Mouse (Mus musculus) midbrain, embryonic 13.5 days (tissue): ENCODE measurements at regions not wholly inside any gene's neighbourhood (a gene's known extent, or its start where the extent isn't known, plus 50 kb on each side); places are given as distances from the start of the nearest gene placed in this dataset.

Source experiments
- ATAC-seq: fragments of 200-750 bp; cut with Nextera tagmentation; 2 replicates; pipeline ENCODE4 v1.8.0; 2017; ENCODE audit warnings: mild to moderate bottlenecking, moderate TSS enrichment, moderate library complexity
- H3K27ac ChIP-seq: fragments of 300-500 bp; sonication (generic); 2 replicates; pipeline ENCODE4 v1.5.1; 2015; ENCODE audit warnings: inconsistent platforms, mild to moderate bottlenecking, moderate library complexity
- H3K27me3 ChIP-seq: fragments of 300-500 bp; sonication (generic); 2 replicates; pipeline ENCODE4 v1.6.1; 2015; ENCODE audit warnings: mild to moderate bottlenecking, inconsistent platforms
- H3K36me3 ChIP-seq: fragments of 300-500 bp; sonication (generic); 2 replicates; pipeline ENCODE4 v1.6.1; 2015; ENCODE audit warnings: mild to moderate bottlenecking, inconsistent platforms
- H3K4me1 ChIP-seq: fragments of 300-500 bp; sonication (generic); replicated peaks from 2 replicates; pipeline ENCODE4 v1.6.1; 2015; ENCODE audit warnings: inconsistent platforms
- H3K4me2 ChIP-seq: fragments of 300-500 bp; sonication (generic); replicated peaks from 2 replicates; pipeline ENCODE4 v1.6.1; 2015; ENCODE audit warnings: moderate library complexity, mild to moderate bottlenecking, inconsistent platforms
- H3K4me3 ChIP-seq: fragments of 300-500 bp; sonication (generic); replicated peaks from 2 replicates; pipeline ENCODE4 v1.5.1; 2015; ENCODE audit warnings: mild to moderate bottlenecking, inconsistent platforms
- H3K9ac ChIP-seq: fragments of 300-500 bp; sonication (generic); replicated peaks from 2 replicates; pipeline ENCODE4 v1.6.1; 2015; ENCODE audit warnings: mild to moderate bottlenecking, inconsistent platforms
- H3K9me3 ChIP-seq: fragments of 300-500 bp; sonication (generic); 2 replicates; pipeline ENCODE4 v1.6.1; 2016; ENCODE audit warnings: mild to moderate bottlenecking, inconsistent platforms
- WGBS: fragments of 180-500 bp; shearing (Covaris S2); methylation state at CpG from one replicate; pipeline ENCODE4 v1.1.7; 2015; 5-methylcytosine and 5-hydroxymethylcytosine counted together

GRCm38 (mm10) chr2:84246562-84246961 lies 178.6 kb downstream of the Calcrl start:
- Histone ChIP-seq H3K4me1 (0 out of 2 replicates have a peak, but pooled peaks cover 5% of the 10 kb centered on the region), H3K4me3 (no peak overlapping the region), H3K9me3 (no peaks in the 10 kb centered on the region), H3K27ac (no peak overlapping the region), H3K9ac (no peak overlapping the region), H3K36me3 (no peaks in the 10 kb centered on the region), H3K4me2 (no peak overlapping the region), H3K27me3 (no peaks in the 10 kb centered on the region)
- WGBS, result 73% methylated on average over 2 of the region's 2 CpGs
- ATAC-seq, result no peak

- 87% methylated on average over 3 of the region's 3 CpGs for WGBS
- Histone ChIP-seq H3K9me3 (no peaks in the 10 kb centered on the region), H3K27ac (no peak overlapping the region), H3K4me3 (no peak overlapping the region), H3K4me1 (no peaks in the 10 kb centered on the region), H3K27me3 (no peaks in the 10 kb centered on the region), H3K36me3 (no peaks in the 10 kb centered on the region), H3K4me2 (no peak overlapping the region), H3K9ac (no peak overlapping the region)
- no peak for ATAC-seq
These were observed 177.0 kb downstream of the Calcrl start for GRCm38 (mm10) chr2:84248169-84248568.

GRCm38 (mm10) chr2:84249871-84250270 lies 175.3 kb downstream of the Calcrl start:
- Histone ChIP-seq H3K36me3 (no peaks in the 10 kb centered on the region), H3K9me3 (no peaks in the 10 kb centered on the region), H3K4me1 (no peaks in the 10 kb centered on the region), H3K4me2 (no peak overlapping the region), H3K4me3 (no peak overlapping the region), H3K27me3 (no peaks in the 10 kb centered on the region), H3K27ac (no peak overlapping the region), H3K9ac (no peak overlapping the region)
- ATAC-seq, result no peak
- 69% methylated on average over 3 of the region's 3 CpGs for WGBS

GRCm38 (mm10) chr2:84252076-84252475 lies 173.1 kb downstream of the Calcrl start:
- no peak for ATAC-seq
- Histone ChIP-seq H3K36me3 (no peaks in the 10 kb centered on the region), H3K27me3 (no peaks in the 10 kb centered on the region), H3K9ac (no peak overlapping the region), H3K27ac (no peak overlapping the region), H3K4me3 (no peak overlapping the region), H3K4me2 (no peak overlapping the region), H3K9me3 (no peaks in the 10 kb centered on the region), H3K4me1 (no peaks in the 10 kb centered on the region)
- 91% methylated on average over 1 of the region's 1 CpGs for WGBS

GRCm38 (mm10) chr2:84258339-84259006 lies 166.7 kb downstream of the Calcrl start:
- Histone ChIP-seq H3K36me3 (no peaks in the 10 kb centered on the region), H3K27me3 (no peaks in the 10 kb centered on the region), H3K9ac (no peak overlapping the region), H3K4me1 (no peaks in the 10 kb centered on the region), H3K9me3 (no peaks in the 10 kb centered on the region), H3K27ac (no peak overlapping the region), H3K4me2 (no peak overlapping the region), H3K4me3 (no peak overlapping the region)
- WGBS, result 98% methylated on average over 2 of the region's 2 CpGs
- ATAC-seq, result no peak

DNA sequence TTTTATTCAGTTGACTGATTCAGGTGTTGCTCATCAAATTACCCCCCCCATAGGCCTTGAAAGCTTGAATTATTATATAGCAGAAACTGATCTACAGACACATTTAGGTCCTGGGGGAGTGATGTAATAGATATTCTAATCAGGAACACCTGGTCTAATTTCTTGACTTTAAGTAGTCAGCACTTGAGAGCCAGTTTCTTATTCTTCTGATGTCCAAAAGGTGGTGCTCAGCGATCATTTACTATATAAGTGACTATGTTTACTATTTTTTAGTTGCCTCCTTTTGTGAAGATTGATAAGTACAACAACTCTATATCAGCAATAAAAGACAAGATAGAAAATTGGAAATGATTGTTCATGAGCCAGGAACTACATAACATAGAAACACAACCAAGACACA lies 166.0 kb downstream of the Calcrl start:
- no peaks in the 10 kb centered on the region for H3K4me1 ChIP-seq
- no peak overlapping the region for H3K4me2 ChIP-seq
- H3K27ac ChIP-seq, result no peak overlapping the region
- no peak overlapping the region for H3K9ac ChIP-seq
- H3K9me3 ChIP-seq, result no peaks in the 10 kb centered on the region
- ATAC-seq, result no peak
- no peaks in the 10 kb centered on the region for H3K36me3 ChIP-seq
- H3K4me3 ChIP-seq, result no peak overlapping the region
- no peaks in the 10 kb centered on the region for H3K27me3 ChIP-seq
- WGBS, result 91% methylated on average over 1 of the region's 1 CpGs

DNA sequence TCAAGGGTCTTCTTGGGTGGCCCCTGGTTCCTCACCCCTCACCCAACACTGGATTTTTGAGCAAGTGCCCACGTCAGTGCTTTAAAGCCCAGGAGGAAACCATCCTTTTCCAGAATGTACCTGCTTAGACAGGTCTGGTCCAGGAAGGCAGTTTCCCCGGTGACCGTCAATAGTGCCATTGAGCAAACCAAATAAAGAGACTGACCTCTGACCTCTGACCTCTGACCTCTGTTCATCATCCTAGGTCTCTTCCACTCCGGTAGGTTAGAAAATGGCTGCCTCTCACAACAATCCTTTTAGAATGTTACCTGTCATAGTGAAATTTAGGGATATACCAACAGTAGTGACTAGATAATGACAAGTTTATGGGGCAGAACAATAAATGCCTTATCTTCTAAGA lies 164.5 kb downstream of the Calcrl start:
- Histone ChIP-seq H3K27me3 (no peaks in the 10 kb centered on the region), H3K27ac (no peak overlapping the region), H3K4me3 (no peak overlapping the region), H3K9me3 (no peaks in the 10 kb centered on the region), H3K9ac (no peak overlapping the region), H3K4me1 (no peaks in the 10 kb centered on the region), H3K4me2 (no peak overlapping the region), H3K36me3 (no peaks in the 10 kb centered on the region)
- no peak for ATAC-seq
- 46% methylated on average over 4 of the region's 4 CpGs for WGBS

GRCm38 (mm10) chr2:84261481-84261880 lies 163.7 kb downstream of the Calcrl start:
- 88% methylated on average over 5 of the region's 5 CpGs for WGBS

DNA sequence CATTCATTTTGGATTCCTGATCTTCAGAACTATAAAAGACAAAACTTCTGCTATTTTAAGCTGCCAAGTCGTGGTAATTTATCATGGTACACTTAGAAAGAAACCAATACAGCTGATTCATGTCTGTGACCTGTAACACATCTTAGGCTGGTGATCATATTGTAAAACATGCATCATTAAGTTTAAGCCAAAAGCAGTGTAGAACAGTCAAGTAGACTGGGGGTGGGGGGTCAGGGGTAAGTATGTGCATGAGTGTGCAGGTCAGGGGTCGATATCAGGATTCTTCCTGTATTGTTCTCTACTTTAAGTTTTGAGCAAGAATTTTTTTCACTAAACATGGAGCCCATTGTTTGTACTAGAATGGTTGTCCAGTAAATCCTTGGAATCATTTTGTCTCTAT lies 160.7 kb downstream of the Calcrl start:
- no peaks in the 10 kb centered on the region for H3K27me3 ChIP-seq
- no peak overlapping the region for H3K4me2 ChIP-seq
- H3K4me1 ChIP-seq, result no peaks in the 10 kb centered on the region
- H3K9ac ChIP-seq, result no peak overlapping the region
- WGBS, result 70% methylated on average over 2 of the region's 2 CpGs
- ATAC-seq, result no peak
- no peaks in the 10 kb centered on the region for H3K9me3 ChIP-seq
- H3K4me3 ChIP-seq, result no peak overlapping the region
- no peak overlapping the region for H3K27ac ChIP-seq
- H3K36me3 ChIP-seq, result no peaks in the 10 kb centered on the region

More at GRCm38 (mm10) chr2:84261481-84261880, 163.7 kb downstream of the Calcrl start:
- H3K4me2 ChIP-seq, result no peak overlapping the region
- H3K4me1 ChIP-seq, result no peaks in the 10 kb centered on the region
- H3K9me3 ChIP-seq, result no peaks in the 10 kb centered on the region
- no peak for ATAC-seq
- H3K36me3 ChIP-seq, result no peaks in the 10 kb centered on the region
- no peak overlapping the region for H3K27ac ChIP-seq
- no peaks in the 10 kb centered on the region for H3K27me3 ChIP-seq
- no peak overlapping the region for H3K9ac ChIP-seq
- H3K4me3 ChIP-seq, result no peak overlapping the region

DNA sequence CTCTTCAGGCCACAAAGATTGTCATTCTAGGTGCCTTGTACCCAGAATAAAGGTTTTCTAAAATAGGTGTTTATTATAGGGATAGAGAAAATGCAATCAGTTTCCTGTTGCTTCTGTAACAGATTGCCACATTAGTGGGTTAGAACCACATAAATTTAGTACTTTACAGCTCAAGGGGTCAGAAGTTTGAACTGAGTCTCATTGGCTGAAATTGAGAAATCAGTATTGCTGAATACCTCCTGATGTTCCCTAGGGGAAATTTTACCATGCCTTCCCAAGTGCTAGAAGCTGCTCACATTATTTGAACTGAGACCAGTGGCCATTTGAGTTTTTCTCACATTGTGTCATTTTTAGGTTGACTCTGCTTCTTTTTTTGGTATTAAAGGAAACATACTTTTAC lies 160.2 kb downstream of the Calcrl start:
- H3K36me3 ChIP-seq, result no peaks in the 10 kb centered on the region
- H3K27me3 ChIP-seq, result no peaks in the 10 kb centered on the region
- no peak for ATAC-seq
- no peak overlapping the region for H3K4me2 ChIP-seq
- no peak overlapping the region for H3K27ac ChIP-seq
- no peaks in the 10 kb centered on the region for H3K4me1 ChIP-seq
- H3K4me3 ChIP-seq, result no peak overlapping the region
- no peaks in the 10 kb centered on the region for H3K9me3 ChIP-seq
- no peak overlapping the region for H3K9ac ChIP-seq

DNA sequence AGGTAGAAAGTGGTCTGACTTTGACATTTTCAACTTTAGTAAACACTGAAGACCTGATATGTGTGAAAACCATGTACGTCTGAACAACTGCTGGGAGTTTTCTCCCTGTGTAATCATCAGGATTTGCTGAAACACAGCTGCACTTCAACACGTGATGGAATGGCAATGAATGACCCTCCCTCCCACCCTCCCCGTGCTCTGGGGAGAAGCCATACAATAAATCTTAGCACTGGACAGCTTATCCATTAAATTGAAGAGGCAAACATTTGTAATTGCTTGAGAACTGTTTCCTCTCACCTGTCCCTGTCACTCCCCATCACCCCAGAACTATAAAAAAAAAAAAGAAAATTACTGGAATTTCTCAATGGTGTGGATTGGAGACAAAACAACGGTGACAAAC lies 159.1 kb downstream of the Calcrl start:
- WGBS, result 56% methylated on average over 4 of the region's 4 CpGs
- Histone ChIP-seq H3K9me3 (no peaks in the 10 kb centered on the region), H3K4me2 (no peak overlapping the region), H3K27ac (no peak overlapping the region), H3K27me3 (no peaks in the 10 kb centered on the region), H3K4me3 (no peak overlapping the region), H3K4me1 (no peaks in the 10 kb centered on the region), H3K36me3 (no peaks in the 10 kb centered on the region), H3K9ac (no peak overlapping the region)
- no peak for ATAC-seq

- ATAC-seq, result no peak
- Histone ChIP-seq H3K4me2 (no peak overlapping the region), H3K9ac (no peak overlapping the region), H3K4me3 (no peak overlapping the region), H3K27me3 (no peaks in the 10 kb centered on the region), H3K9me3 (no peaks in the 10 kb centered on the region), H3K4me1 (no peaks in the 10 kb centered on the region), H3K36me3 (no peaks in the 10 kb centered on the region), H3K27ac (no peak overlapping the region)
- 68% methylated on average over 6 of the region's 6 CpGs for WGBS
These were observed 158.2 kb downstream of the Calcrl start for GRCm38 (mm10) chr2:84266883-84267554.
